9 mouse cellular contexts compared by ENCODE assay signal in genomic region chr2:133156537-133156936, GRCm38 (mm10).
DNase-seq lines count a peak whose midpoint lies in the region; ATAC-seq and TF ChIP-seq lines count a peak whose summit lies in the region.
"Had no signal": no experiment of that assay in that cellular context is flagged by ENCODE, and none has a peak within 500 bp of the region (broad histone marks: within the 10 kb centered on the region; RNA-seq: fewer than 3 reads in every experiment).

No protein-coding gene starts in this region.

- H3K4me1 ChIP-seq in hindbrain, postnatal 0 days (ENCODE audit: insufficient read depth, low read length): no peaks in the 10 kb centered on the region
- H3K4me1 ChIP-seq in hindbrain, embryonic 10.5 days (replicated peaks): peaks cover 5% of the 10 kb centered on the region

- no peaks in the 10 kb centered on the region for H3K9me3 ChIP-seq in hindbrain, postnatal 0 days (ENCODE audit: low read length)
- H3K9me3 ChIP-seq in hindbrain, embryonic 10.5 days: no peaks in the 10 kb centered on the region
- H3K9me3 ChIP-seq: lung, embryonic 15.5 days had no signal

- peak; percentile 43; the same call in 1 of the 2 replicates for TF ChIP-seq CTCF in hindbrain, postnatal 0 days (IDR thresholded peaks at IDR 0.05; ENCODE audit: low read depth)

- no peak overlapping the region for H3K9ac ChIP-seq in hindbrain, postnatal 0 days (replicated peaks; ENCODE audit: low read length)
- H3K9ac ChIP-seq: lung, embryonic 15.5 days had no signal

- H3K27me3 ChIP-seq in hindbrain, postnatal 0 days (ENCODE audit: insufficient read depth, low read length): no peaks in the 10 kb centered on the region
- no peaks in the 10 kb centered on the region for H3K27me3 ChIP-seq in hindbrain, embryonic 10.5 days (ENCODE audit: insufficient read depth, poor library complexity, severe bottlenecking)
- H3K27me3 ChIP-seq: lung, embryonic 15.5 days had no signal

- no peaks in the 10 kb centered on the region for H3K36me3 ChIP-seq in hindbrain, postnatal 0 days (ENCODE audit: insufficient read depth, low read length)
- no peaks in the 10 kb centered on the region for H3K36me3 ChIP-seq in hindbrain, embryonic 10.5 days
- H3K36me3 ChIP-seq: lung, embryonic 15.5 days had no signal

- H3K27ac ChIP-seq in hindbrain, postnatal 0 days: no peak overlapping the region
- H3K27ac ChIP-seq in hindbrain, embryonic 10.5 days: no peak overlapping the region
- H3K27ac ChIP-seq: lung, embryonic 15.5 days had no signal

- ATAC-seq in hindbrain, postnatal 0 days: no peak

- H3K4me2 ChIP-seq in hindbrain, postnatal 0 days (ENCODE audit: low read depth, low read length): no peak overlapping the region
- H3K4me2 ChIP-seq: lung, embryonic 15.5 days had no signal

- no peak overlapping the region for H3K4me3 ChIP-seq in hindbrain, postnatal 0 days (ENCODE audit: low read length)
- H3K4me3 ChIP-seq in hindbrain, embryonic 10.5 days: no peak overlapping the region
- H3K4me3 ChIP-seq: lung, embryonic 15.5 days had no signal

- peak; percentile 26 for DNase-seq in hindbrain, postnatal 0 days (ENCODE audit: low spot score)
- DNase-seq in hindbrain, embryonic 10.5 days (ENCODE audit: low spot score): no peak
- DNase-seq in 416B (ENCODE audit: low read depth): peak; percentile 60
- peak; percentile 22 for DNase-seq in NIH3T3 (ENCODE audit: low read depth)
- peak; percentile 15 for DNase-seq in kidney, postnatal 10 days
- DNase-seq in spleen, adult 12 weeks (ENCODE audit: low spot score): no peak
- no peak for DNase-seq in frontal cortex, postnatal 25 days (ENCODE audit: low spot score in 2 of 2)
- no peak for DNase-seq in layer of hippocampus, postnatal 36 days

- WGBS in hindbrain, postnatal 0 days: 62% methylated on average over 3 of the region's 3 CpGs
- 65% methylated on average over 3 of the region's 3 CpGs for WGBS in hindbrain, embryonic 10.5 days

Comparison
In these comparisons a context has a peak if more than half of its experiments do, and no peak if none do; other contexts are left out.
1. DNase-seq: peak in hindbrain, postnatal 0 days (single experiment), 416B (single experiment), NIH3T3 (single experiment) and kidney, postnatal 10 days (single experiment); none in hindbrain, embryonic 10.5 days (single experiment), spleen, adult 12 weeks (single experiment), frontal cortex, postnatal 25 days (0 of 2) and layer of hippocampus, postnatal 36 days (0 of 2).